Mouse (Mus musculus) lung, adult 2 months (tissue): ENCODE results near the gene S1pr1.

ENCODE experiments used
- CTCF ChIP-seq: fragments of 200-500 bp; IDR thresholded peaks from 2 replicates; pipeline ENCODE4 v1.5.1; 2011; ENCODE audit warnings: mild to moderate bottlenecking, low read length, control low read depth; ENCODE audit not compliant: insufficient read depth
- POLR2A ChIP-seq: fragments of 200-500 bp; IDR thresholded peaks from 2 replicates; pipeline ENCODE4 v1.6.1; 2011; ENCODE audit warnings: low read depth, mild to moderate bottlenecking, control low read depth, low read length, borderline replicate concordance; ENCODE audit errors: extremely low read depth

GRCm38 (mm10) chr3:115694168-115694567, 20.7 kb downstream of the S1pr1 start:
- TF ChIP-seq CTCF (no peak), POLR2A (no peak)
